Mouse (Mus musculus) urinary bladder, adult 18-20 months (tissue): ENCODE measurements around the gene Tpk1.
A peak's percentile ranks its signal among the peaks of the same experiment; 100 is the strongest.

Source experiments
- DNase-seq, 2 experiments: peaks; one replicate each; pipeline ENCODE4 v3.0.0; 2022; ENCODE audit warnings: low spot score in 2 of 2, mixed read lengths in 2 of 2

The Tpk1 gene

GRCm38 (mm10) chr6:43354562-43355241 is 311.4 kb downstream of the Tpk1 start:
- DNase-seq: no peak

GRCm38 (mm10) chr6:43353446-43353845 is 312.6 kb downstream of the Tpk1 start:
- no peak for DNase-seq

GRCm38 (mm10) chr6:43349083-43349482 is 317.0 kb downstream of the Tpk1 start:
- no peak for DNase-seq

- DNase-seq: no peak
Observed at GRCm38 (mm10) chr6:43347637-43348036, 318.4 kb downstream of the Tpk1 start.

GRCm38 (mm10) chr6:43343006-43343405 is 323.1 kb downstream of the Tpk1 start:
- DNase-seq: no peak

- no peak for DNase-seq
Observed at GRCm38 (mm10) chr6:43342386-43342785, 323.7 kb downstream of the Tpk1 start.

- DNase-seq: no peak
Observed at GRCm38 (mm10) chr6:43338804-43339203, 327.3 kb downstream of the Tpk1 start.

- peak in 1 of 2 experiments; percentile 18 for DNase-seq
Observed at GRCm38 (mm10) chr6:43337491-43337961, 328.6 kb downstream of the Tpk1 start.

GRCm38 (mm10) chr6:43335619-43336234 is 330.4 kb downstream of the Tpk1 start:
- DNase-seq: no peak

GRCm38 (mm10) chr6:43333479-43333878 is 332.6 kb downstream of the Tpk1 start:
- no peak for DNase-seq

GRCm38 (mm10) chr6:43312961-43313656 is 353.0 kb downstream of the Tpk1 start:
- DNase-seq: no peak

- no peak for DNase-seq
Observed at GRCm38 (mm10) chr6:43312546-43312945, 353.5 kb downstream of the Tpk1 start.

- no peak for DNase-seq
Observed at GRCm38 (mm10) chr6:43310071-43310470, 356.0 kb downstream of the Tpk1 start.

- no peak for DNase-seq
Observed at GRCm38 (mm10) chr6:43309454-43309853, 356.6 kb downstream of the Tpk1 start, which contains the start of gene Nobox. Gene Nobox (minus strand): TSS chr6:43309554.

GRCm38 (mm10) chr6:43297508-43297850 is 368.6 kb downstream of the Tpk1 start:
- no peak for DNase-seq

GRCm38 (mm10) chr6:43296798-43297507 is 369.1 kb downstream of the Tpk1 start:
- DNase-seq: no peak

- no peak for DNase-seq
Observed at GRCm38 (mm10) chr6:43295908-43296307, 370.2 kb downstream of the Tpk1 start.
